Mouse (Mus musculus) brain, adult 2 months (tissue): ENCODE measurements around the gene Tlr9.

Experiments
- DNase-seq: peaks from one replicate; pipeline ENCODE4 v3.0.0; 2011; ENCODE audit warnings: low read depth, low spot score

Tlr9 gene

GRCm38 (mm10) chr9:106222261-106222851, at the start of gene Tlr9:
Gene Tlr9 (plus strand): TSS chr9:106222598.
- DNase-seq = no peak

- DNase-seq = no peak
Measured at GRCm38 (mm10) chr9:106173363-106173762, 49.0 kb upstream of the Tlr9 start.

GRCm38 (mm10) chr9:106175552-106176200, 46.7 kb upstream of the Tlr9 start:
- DNase-seq = no peak

- no peak for DNase-seq
Measured at GRCm38 (mm10) chr9:106176769-106177168, 45.6 kb upstream of the Tlr9 start.

GRCm38 (mm10) chr9:106177799-106178198, 44.6 kb upstream of the Tlr9 start:
- DNase-seq = no peak

- no peak for DNase-seq
Measured at GRCm38 (mm10) chr9:106179454-106179853, 42.9 kb upstream of the Tlr9 start.

GRCm38 (mm10) chr9:106179964-106180363, 42.4 kb upstream of the Tlr9 start:
- DNase-seq = no peak

- no peak for DNase-seq
Measured at GRCm38 (mm10) chr9:106182146-106182545, 40.3 kb upstream of the Tlr9 start.

GRCm38 (mm10) chr9:106183996-106184395, 38.4 kb upstream of the Tlr9 start:
- no peak for DNase-seq

GRCm38 (mm10) chr9:106191355-106191754, 31.0 kb upstream of the Tlr9 start:
- no peak for DNase-seq

GRCm38 (mm10) chr9:106192024-106192423, 30.4 kb upstream of the Tlr9 start:
- DNase-seq = no peak

GRCm38 (mm10) chr9:106192998-106193397, 29.4 kb upstream of the Tlr9 start:
- peak; percentile 74 for DNase-seq

GRCm38 (mm10) chr9:106193930-106194807, 28.2 kb upstream of the Tlr9 start:
- peak; percentile 74 for DNase-seq

- peak; percentile 95 for DNase-seq
Measured at GRCm38 (mm10) chr9:106195693-106196092, 26.7 kb upstream of the Tlr9 start.

GRCm38 (mm10) chr9:106197081-106197713, 25.2 kb upstream of the Tlr9 start:
- DNase-seq = no peak

GRCm38 (mm10) chr9:106197732-106198131, 24.7 kb upstream of the Tlr9 start:
- no peak for DNase-seq

- peak; percentile 74 for DNase-seq
Measured at GRCm38 (mm10) chr9:106198962-106199458, 23.4 kb upstream of the Tlr9 start.

- DNase-seq = peak; percentile 40
Measured at GRCm38 (mm10) chr9:106199535-106200272, 22.7 kb upstream of the Tlr9 start, which contains the start of gene Ppm1m. Gene Ppm1m (minus strand): TSS chr9:106199746.

- DNase-seq = no peak
Measured at GRCm38 (mm10) chr9:106201895-106202294, 20.5 kb upstream of the Tlr9 start.

- peak; percentile 91 for DNase-seq
Measured at GRCm38 (mm10) chr9:106202819-106203636, 19.4 kb upstream of the Tlr9 start, which contains the start of gene Twf2. Gene Twf2 (plus strand): TSS chr9:106203108.
